Mouse (Mus musculus) hindbrain, postnatal 0 days (tissue): ENCODE data around the gene Tnfrsf1a. TPM values are rescaled to one million over a fixed set of nuclear protein-coding genes. Genes with fewer than 3 reads are reported as not detected.
A peak's percentile ranks its signal among the peaks of the same experiment; 100 is the strongest.

Experiments
- ATAC-seq: fragments of 200-750 bp; cut with Nextera tagmentation; 2 replicates; pipeline ENCODE4 v1.8.0; 2017; ENCODE audit warnings: mild to moderate bottlenecking, moderate TSS enrichment, moderate library complexity
- DNase-seq: peaks from one replicate; pipeline ENCODE4 v3.0.0-alpha.2; 2015; ENCODE audit warnings: low spot score
- H3K27ac ChIP-seq: fragments of 300-500 bp; sonication (generic); 2 replicates; pipeline ENCODE4 v1.5.1; 2014; ENCODE audit warnings: mild to moderate bottlenecking
- H3K27me3 ChIP-seq: fragments of 300-500 bp; sonication (generic); 2 replicates; pipeline ENCODE4 v1.6.1; 2014; ENCODE audit warnings: low read length, mixed read lengths; ENCODE audit not compliant: insufficient read depth
- H3K36me3 ChIP-seq: fragments of 300-500 bp; sonication (generic); 2 replicates; pipeline ENCODE4 v1.6.1; 2014; ENCODE audit warnings: low read length, mixed read lengths; ENCODE audit not compliant: insufficient read depth
- H3K4me1 ChIP-seq: fragments of 300-500 bp; sonication (generic); 2 replicates; pipeline ENCODE4 v1.6.1; 2014; ENCODE audit warnings: antibody characterized with exemption, low read length, mixed read lengths; ENCODE audit not compliant: insufficient read depth
- H3K4me2 ChIP-seq: fragments of 300-500 bp; sonication (generic); 2 replicates; pipeline ENCODE4 v1.6.1; 2014; ENCODE audit warnings: low read depth, mild to moderate bottlenecking, low read length, moderate library complexity, mixed read lengths
- H3K4me3 ChIP-seq: fragments of 300-500 bp; sonication (generic); 2 replicates; pipeline ENCODE4 v1.5.1; 2014; ENCODE audit warnings: low read length
- H3K9ac ChIP-seq: fragments of 300-500 bp; sonication (generic); replicated peaks from 2 replicates; pipeline ENCODE4 v1.6.1; 2014; ENCODE audit warnings: mild to moderate bottlenecking, low read length, moderate library complexity, mixed read lengths
- H3K9me3 ChIP-seq: fragments of 300-500 bp; sonication (generic); 2 replicates; pipeline ENCODE4 v1.6.1; 2016; ENCODE audit warnings: low read length, mixed read lengths
- CTCF ChIP-seq: IDR thresholded peaks from 2 replicates; pipeline ENCODE4 v1.5.1; 2016; ENCODE audit warnings: antibody characterized with exemption, control low read depth, low read depth
- WGBS: fragments of 180-500 bp; shearing (Covaris S2); extraction: QIAGEN DNeasy Blood & Tissue Kit; methylation state at CpG from one replicate; pipeline ENCODE4 v1.1.7; 2014; 5-methylcytosine and 5-hydroxymethylcytosine counted together
- polyA plus RNA-seq: library from polyadenylated mRNA; unstranded; fragments of >200 nt; fragmentation: Nextera tagmentation; extraction: Ambion mirVana; gene quantifications from 2 replicates; pipeline ENCODE4 v1.2.1, GENCODE M21; 2015
- total RNA-seq: library from RNA; depleted of rRNA; stranded (reverse); fragments of >200 nt; gene quantifications from 2 replicates; pipeline ENCODE4 v1.2.3, GENCODE M21; 2014

The Tnfrsf1a gene
- total and polyA plus RNA-seq, 2 experiments from 2014 or later, result 16.3 to 18.0 TPM

DNA sequence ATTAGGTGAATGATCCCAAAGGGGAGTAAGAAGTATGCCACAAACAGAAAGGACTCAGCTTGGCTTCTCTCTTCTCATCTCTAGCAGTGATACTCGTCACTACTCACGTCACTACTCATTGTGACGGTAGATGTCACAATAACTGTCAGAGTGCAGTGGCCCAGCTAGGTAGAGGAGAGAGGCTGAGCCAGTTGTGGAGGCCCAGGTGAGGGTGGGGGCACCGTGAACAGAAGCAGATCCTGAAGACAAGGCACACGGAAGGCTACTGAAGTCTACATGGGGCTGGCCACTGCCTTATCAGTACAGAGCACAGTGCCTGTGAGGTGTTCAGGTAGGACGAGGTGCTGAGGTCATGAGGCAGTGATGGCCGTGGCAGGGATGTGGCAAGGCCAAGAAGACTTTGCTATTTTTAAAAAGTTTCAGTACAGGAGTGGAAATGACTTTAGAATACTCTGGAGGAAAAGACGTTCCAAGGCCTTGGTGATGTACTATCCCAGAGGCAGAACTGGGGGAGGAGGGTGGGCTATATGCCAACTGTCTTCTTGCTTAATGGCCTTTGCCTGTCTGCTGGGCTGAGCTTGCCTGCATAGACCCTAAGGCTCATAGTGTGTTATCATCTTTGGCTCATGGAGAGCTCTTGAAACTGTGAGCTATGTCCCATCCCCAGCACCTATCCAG lies 2.3 kb downstream of the Tnfrsf1a start:
- H3K9me3 ChIP-seq, result no peaks in the 10 kb centered on the region
- ATAC-seq (no peak), DNase-seq (no peak)
- H3K4me1 ChIP-seq, result peaks cover 15% of the 10 kb centered on the region; the same call in 1 of the 2 replicates
- 72% methylated on average over 8 of the region's 8 CpGs for WGBS
- no peak overlapping the region for H3K9ac ChIP-seq
- TF ChIP-seq CTCF, result no peak
- no peaks in the 10 kb centered on the region for H3K36me3 ChIP-seq
- no peak overlapping the region for H3K4me2 ChIP-seq
- H3K4me3 ChIP-seq, result no peak overlapping the region
- H3K27me3 ChIP-seq, result no peaks in the 10 kb centered on the region
- no peak overlapping the region for H3K27ac ChIP-seq

DNA sequence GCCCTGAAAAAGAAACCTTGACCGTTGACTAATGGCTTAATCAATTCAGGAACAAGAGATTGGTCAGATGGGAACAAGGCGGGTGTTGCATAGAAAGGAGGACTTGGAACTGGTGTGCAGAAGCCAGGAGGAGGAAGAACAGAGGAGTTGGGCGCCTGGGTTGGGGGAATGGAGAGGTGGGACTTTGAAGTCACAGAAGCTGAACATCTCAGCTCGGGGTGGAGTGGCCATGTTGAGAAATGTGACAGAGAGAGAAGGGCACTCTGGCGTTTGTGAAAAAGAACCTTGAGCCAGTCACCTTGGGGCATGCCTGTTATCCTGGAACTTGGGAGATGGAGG lies 2.9 kb downstream of the Tnfrsf1a start:
- DNase-seq (no peak), ATAC-seq (no peak)
- Histone ChIP-seq H3K4me2 (no peak overlapping the region), H3K27ac (no peak overlapping the region), H3K36me3 (no peaks in the 10 kb centered on the region), H3K4me3 (no peak overlapping the region), H3K27me3 (no peaks in the 10 kb centered on the region), H3K9ac (no peak overlapping the region), H3K9me3 (no peaks in the 10 kb centered on the region), H3K4me1 (peaks cover 15% of the 10 kb centered on the region; the same call in 1 of the 2 replicates)
- 74% methylated on average over 5 of the region's 5 CpGs for WGBS
- no peak for TF ChIP-seq CTCF

DNA sequence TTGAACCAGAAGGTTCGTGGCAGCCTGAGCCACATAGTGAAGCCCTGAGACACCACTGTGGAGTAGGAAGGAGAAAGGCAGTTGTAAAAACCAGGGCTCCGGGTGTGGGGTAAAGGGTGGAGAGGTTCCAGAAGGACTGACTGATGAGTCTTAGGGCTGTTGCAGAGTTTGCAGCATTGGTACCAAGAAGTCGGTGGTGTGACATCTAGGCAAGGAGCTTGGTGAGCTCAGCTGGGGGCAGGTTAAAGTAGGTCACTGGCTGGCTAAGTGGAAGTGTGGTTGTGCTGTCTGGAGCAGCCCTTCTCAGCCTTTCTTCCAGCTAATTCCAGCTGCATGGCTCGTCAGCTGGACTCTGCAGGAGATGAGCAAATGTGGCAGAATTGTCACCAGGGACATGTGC lies 3.6 kb downstream of the Tnfrsf1a start:
- Histone ChIP-seq H3K4me3 (no peak overlapping the region), H3K4me1 (peaks cover 15% of the 10 kb centered on the region; the same call in 1 of the 2 replicates), H3K27me3 (no peaks in the 10 kb centered on the region), H3K4me2 (no peak overlapping the region), H3K9me3 (no peaks in the 10 kb centered on the region), H3K27ac (no peak overlapping the region), H3K9ac (no peak overlapping the region), H3K36me3 (0 out of 2 replicates have a peak, but pooled peaks cover 6% of the 10 kb centered on the region)
- ATAC-seq, result no peak
- no peak for TF ChIP-seq CTCF
- 55% methylated on average over 4 of the region's 4 CpGs for WGBS
- DNase-seq, result no peak

DNA sequence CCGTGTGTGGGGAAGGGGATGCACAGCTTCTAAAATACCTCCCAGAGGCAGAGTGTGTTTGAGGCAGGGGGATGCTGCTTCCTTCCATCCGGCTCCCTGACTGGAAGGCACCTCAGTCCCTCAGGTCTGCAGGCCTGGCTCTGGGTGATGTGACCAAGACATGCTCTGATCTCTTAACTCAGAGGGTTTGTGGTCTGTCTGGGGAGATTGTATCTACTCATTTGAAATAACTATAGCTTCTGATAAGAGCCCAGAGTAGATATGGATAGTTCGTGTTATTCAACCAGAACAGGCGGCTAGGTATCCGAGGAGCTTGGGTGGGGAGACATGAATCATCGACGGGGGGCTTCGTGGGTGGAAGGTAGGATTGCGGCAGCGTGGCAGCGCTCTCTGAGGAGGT lies 4.1 kb downstream of the Tnfrsf1a start:
- Histone ChIP-seq H3K27me3 (no peaks in the 10 kb centered on the region), H3K4me2 (no peak overlapping the region), H3K9ac (no peak overlapping the region), H3K4me3 (no peak overlapping the region), H3K4me1 (peaks cover 15% of the 10 kb centered on the region; the same call in 1 of the 2 replicates), H3K9me3 (no peaks in the 10 kb centered on the region), H3K27ac (no peak overlapping the region), H3K36me3 (0 out of 2 replicates have a peak, but pooled peaks cover 6% of the 10 kb centered on the region)
- 84% methylated on average over 11 of the region's 11 CpGs for WGBS
- TF ChIP-seq CTCF, result no peak
- no peak for ATAC-seq
- no peak for DNase-seq

DNA sequence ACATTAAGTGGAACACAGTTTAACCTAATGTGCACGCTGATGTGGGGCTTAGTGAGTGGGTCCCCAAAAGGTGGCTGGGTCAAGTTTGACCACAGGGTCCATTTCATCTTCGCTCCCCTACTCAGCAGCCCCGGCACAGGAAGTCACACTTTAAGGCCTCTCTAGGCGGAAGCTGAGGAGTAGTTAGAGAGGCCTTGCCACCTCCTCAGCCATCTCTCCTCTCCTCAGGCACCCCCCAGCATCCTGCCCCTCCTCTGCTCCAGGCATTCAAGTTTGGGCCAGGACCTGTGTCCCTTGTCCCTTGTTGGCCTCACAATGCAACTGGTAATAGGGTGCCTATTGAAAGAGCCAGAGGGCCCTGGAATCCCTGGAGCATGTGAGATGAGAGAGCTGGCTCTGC lies 4.5 kb downstream of the Tnfrsf1a start:
- H3K27me3 ChIP-seq, result no peaks in the 10 kb centered on the region
- ATAC-seq, result no peak
- WGBS, result 95% methylated on average over 4 of the region's 4 CpGs
- DNase-seq, result no peak
- TF ChIP-seq CTCF, result no peak
- 0 out of 2 replicates have a peak, but pooled peaks cover 6% of the 10 kb centered on the region for H3K36me3 ChIP-seq
- H3K4me2 ChIP-seq, result no peak overlapping the region
- H3K4me3 ChIP-seq, result no peak overlapping the region
- H3K4me1 ChIP-seq, result peaks cover 15% of the 10 kb centered on the region; the same call in 1 of the 2 replicates
- no peak overlapping the region for H3K27ac ChIP-seq
- no peak overlapping the region for H3K9ac ChIP-seq
- H3K9me3 ChIP-seq, result no peaks in the 10 kb centered on the region

DNA sequence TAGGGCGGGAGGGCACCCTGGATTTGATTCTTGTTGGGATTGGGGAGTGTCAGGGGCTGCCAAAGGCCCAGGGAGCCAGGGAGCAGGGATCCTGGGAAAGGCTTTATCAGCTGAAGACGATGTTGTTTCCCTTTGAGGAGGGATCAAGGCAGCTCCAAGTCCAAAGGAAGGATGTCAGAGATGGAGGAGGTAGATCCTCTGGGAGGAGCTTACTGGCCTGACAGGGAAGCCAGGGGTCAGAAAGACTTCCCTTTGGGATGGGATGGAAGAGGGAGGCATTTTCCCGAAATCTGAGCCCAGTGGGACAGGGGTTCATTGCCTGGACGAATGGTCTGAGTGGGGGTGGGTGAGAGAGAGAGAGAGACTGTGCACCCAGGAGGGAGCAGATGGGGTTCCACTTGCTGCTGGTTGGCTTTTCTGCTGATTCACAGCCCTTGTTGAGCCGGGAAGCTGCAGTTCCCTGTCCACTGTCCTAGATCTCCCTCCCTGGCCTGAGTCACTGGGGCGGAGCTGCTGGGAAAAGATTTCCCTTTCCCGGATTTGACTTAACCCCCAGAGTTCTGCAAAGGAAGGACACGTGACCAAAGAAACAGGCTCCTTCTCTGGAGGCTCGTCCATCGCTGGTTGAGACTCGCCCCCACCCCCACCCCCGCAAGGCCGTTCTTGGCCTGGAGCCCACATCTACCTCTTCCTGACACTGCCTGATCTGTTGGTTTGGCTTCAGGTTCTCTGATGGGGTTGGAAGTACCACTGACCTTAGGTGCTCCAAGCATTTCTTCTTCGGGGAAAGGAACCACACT lies 5.4 kb downstream of the Tnfrsf1a start:
- no peaks in the 10 kb centered on the region for H3K27me3 ChIP-seq
- H3K9me3 ChIP-seq, result no peaks in the 10 kb centered on the region
- H3K4me3 ChIP-seq, result no peak overlapping the region
- no peak for DNase-seq
- H3K27ac ChIP-seq, result peak overlapping the region; percentile 45
- H3K4me1 ChIP-seq, result peaks cover 15% of the 10 kb centered on the region; the same call in 1 of the 2 replicates
- ATAC-seq, result 0 out of 2 replicates have a peak, but pooled peaks have one; percentile 36
- no peak overlapping the region for H3K9ac ChIP-seq
- H3K4me2 ChIP-seq, result peak overlapping the region; percentile 27
- 0 out of 2 replicates have a peak, but pooled peaks cover 6% of the 10 kb centered on the region for H3K36me3 ChIP-seq
- TF ChIP-seq CTCF, result no peak
- 15% methylated on average over 14 of the region's 14 CpGs for WGBS
